Mouse (Mus musculus): ENCODE results near the gene Prph2.

DNA sequence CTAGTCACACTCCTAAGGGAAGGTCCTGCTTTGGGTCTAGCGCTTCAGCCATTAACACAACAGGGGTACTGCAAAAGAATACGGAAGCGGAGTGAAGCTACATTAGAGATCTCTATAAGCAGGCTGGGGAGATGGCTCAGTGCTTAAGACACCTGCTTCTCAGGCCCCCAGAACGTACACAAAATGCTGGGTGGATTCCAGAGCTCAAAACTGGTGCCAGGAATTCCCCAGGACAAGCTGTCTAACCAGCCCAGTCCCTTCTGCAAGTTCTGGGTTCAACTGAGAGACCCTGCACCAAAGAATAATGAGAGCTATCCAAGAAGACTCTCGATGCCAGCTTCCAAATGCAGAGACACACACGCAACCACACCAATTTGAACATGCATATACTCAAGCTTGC is 28.5 kb upstream of the Prph2 start:
- TF ChIP-seq CTCF (IDR thresholded peaks at IDR 0.05; ENCODE audit: borderline replicate concordance, control insufficient read depth, extremely low read depth, insufficient read depth, low read length, poor library complexity) (no peak), POLR2A (IDR thresholded peaks at IDR 0.05; ENCODE audit: control insufficient read depth, extremely low read depth, insufficient read depth, low read length, poor library complexity) (no peak)

All from thymus, adult 2 months (tissue).